Mouse (Mus musculus): ENCODE data around the gene Sdc3.

DNA sequence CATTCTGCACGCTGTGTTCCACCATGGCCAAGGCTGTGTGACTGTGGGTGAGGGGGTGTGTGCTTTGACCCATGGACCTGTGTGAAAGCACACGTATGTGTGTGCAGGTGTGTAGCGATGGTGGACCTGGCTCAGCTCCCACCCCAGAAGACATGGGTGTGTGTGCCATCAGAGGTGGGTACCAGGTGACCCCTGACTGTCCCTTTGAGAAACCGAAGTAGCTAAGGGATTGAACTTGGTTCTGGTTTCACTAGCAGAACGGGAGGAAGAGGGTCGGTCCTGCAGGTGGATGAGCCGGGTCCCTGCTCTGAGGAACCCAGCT, 804 bp downstream of the Sdc3 start:
- TF ChIP-seq CTCF (conservative IDR thresholded peaks at IDR 0.05; ENCODE audit: insufficient read depth, insufficient read length, low read depth, low read length) (no peak), POLR2A (IDR thresholded peaks at IDR 0.05; ENCODE audit: low read depth, low read length) (no peak)

Measured in kidney, adult 2 months (tissue).